Mouse (Mus musculus): ENCODE measurements around the gene Mbd5. TPM values are rescaled to one million over a fixed set of nuclear protein-coding genes. Genes with fewer than 3 reads are reported as not detected.

Gene Mbd5
- polyA plus RNA-seq (2017; shearing (Covaris generic)) = 25.6 TPM

DNA sequence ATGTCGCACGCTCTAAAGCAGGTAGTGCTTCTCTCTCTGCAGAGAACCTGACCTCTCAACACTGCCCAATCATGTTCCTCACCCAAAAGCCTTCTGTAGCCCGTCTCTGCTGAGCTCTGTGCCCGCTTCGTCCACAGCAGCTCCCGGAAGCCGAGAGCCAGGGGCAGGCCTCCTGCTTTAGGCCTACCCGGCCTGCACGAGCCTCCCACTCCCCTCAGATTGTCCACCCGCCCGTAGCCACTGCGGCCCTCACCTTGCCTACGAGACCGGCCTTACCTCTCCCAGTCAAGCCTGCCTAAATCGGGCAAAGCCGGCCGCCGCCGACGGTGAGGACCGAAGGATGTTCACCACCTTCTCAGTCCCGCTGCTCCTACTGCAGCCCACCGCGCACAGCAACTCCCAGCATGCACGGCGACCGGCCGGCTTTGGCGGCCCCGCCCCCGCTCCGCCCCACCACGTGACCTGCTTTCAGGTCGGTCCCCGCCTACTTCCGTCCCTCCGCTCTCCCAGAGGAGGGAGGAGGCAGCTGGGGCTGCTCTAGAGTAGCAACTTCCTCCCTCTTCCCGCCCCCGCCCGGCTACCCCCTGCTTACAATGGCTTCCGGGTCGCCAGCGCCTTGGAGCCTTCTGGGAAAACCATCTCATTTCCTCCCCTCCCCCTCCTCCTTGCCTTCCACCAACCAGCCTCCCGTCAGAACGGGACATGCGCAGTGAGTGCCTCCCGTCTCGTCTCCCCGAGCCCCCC, at the start of gene Mbd5:
Mbd5 (plus strand) TSS at position 668 of the 744 bp plus-strand sequence.

GRCm38 (mm10) chr2:48950252-48950315, 776 bp downstream of the Mbd5 start, which contains the start of gene Orc4:
TSS of gene Orc4 (minus strand) at chr2:48950277.

Other genes with a start within 250 kb of the Mbd5 start
- gene Acvr2a, start 135.4 kb upstream of the Mbd5 start, polyA plus RNA-seq (2017; shearing (Covaris generic)) = 4.2 TPM
- 106 TPM for gene Orc4, start 769 bp downstream of the Mbd5 start, polyA plus RNA-seq (2017; shearing (Covaris generic))